Mouse (Mus musculus): ENCODE measurements around the gene Olfr1065.
"Not testable (repeated sequence)": the region's sequence is repeated elsewhere in the genome, so short reads cannot be mapped to it uniquely, and the experiment has no call there.

Olfr1065 gene

GRCm38 (mm10) chr2:86450491-86450890 is at the start of gene Olfr1065:
TSS of gene Olfr1065 (minus strand) at chr2:86450591.
- not testable (repeated sequence) for DNase-seq (ENCODE audit: low spot score in 2 of 2)

DNA sequence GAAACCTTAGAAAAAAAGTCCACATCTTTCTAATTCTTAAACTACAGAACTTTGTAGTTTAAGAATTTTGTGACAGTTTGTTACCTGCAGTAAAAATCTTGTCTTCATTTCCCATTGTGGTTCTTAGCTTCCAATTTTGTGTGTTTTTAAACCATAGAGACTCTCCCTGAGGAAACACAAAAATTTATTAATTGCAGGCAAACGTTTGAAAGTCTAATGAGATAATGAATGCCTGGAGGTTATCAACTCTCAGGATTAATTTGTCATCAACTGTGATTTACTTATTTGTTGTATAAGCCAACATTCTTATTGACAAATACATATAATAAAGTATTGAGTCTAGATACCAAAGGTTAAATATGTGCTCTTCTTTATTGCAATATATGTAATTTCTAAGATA is 36.9 kb upstream of the Olfr1065 start, which contains the start of gene Olfr228:
Olfr228 (minus strand) TSS at position 101 of the 400 bp plus-strand sequence.
- DNase-seq (ENCODE audit: low spot score in 2 of 2): no peak

- peak in 1 of 2 experiments; percentile 47 for DNase-seq (ENCODE audit: low spot score in 2 of 2)
Observed at GRCm38 (mm10) chr2:86464442-86465109, 14.2 kb upstream of the Olfr1065 start.

DNA sequence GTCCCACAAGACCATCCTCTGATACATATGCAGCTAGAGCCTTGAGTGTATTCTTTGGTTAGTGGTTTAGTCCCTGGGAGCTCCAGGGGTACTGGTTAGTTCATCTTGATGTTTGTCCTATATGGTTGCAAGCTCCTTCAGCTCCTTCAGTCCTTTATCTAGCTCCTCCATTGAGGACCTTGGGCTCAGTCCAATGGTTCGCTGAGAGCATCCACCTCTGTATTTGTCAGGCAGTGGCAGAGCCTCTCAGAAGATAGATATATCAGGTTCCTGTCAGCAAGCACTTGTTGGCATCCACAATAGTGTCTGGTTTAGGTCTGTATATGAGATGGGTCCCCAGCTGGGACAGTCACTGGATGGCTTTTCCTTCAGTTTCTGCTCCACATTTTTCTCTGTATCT is 10.0 kb upstream of the Olfr1065 start:
- DNase-seq (ENCODE audit: low spot score in 2 of 2): no peak

DNA sequence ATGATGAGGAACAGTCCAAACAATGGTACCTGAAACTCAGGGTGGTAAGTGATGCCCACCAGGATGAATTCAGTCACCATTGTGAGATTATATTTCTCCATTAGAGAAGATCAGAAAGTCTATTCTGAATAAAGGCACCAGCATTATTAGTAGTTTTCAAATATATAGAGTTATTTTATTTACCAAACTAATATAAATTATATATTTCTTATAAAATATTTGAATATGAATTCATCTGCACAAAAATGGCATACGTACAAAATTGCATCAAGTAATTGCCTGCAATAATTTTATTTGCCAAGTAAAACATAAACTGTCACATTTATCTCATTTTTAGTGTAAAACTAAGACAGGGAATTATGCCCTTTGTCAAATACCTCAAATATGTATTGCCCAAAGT is 5.8 kb upstream of the Olfr1065 start, which contains the start of gene Olfr1066:
Olfr1066 (minus strand) TSS at position 101 of the 400 bp plus-strand sequence.
- no peak for DNase-seq (ENCODE audit: low spot score in 2 of 2)

- DNase-seq (ENCODE audit: low spot score in 2 of 2): not testable (repeated sequence)
Observed at GRCm38 (mm10) chr2:86442101-86442500, 8.3 kb downstream of the Olfr1065 start.

DNA sequence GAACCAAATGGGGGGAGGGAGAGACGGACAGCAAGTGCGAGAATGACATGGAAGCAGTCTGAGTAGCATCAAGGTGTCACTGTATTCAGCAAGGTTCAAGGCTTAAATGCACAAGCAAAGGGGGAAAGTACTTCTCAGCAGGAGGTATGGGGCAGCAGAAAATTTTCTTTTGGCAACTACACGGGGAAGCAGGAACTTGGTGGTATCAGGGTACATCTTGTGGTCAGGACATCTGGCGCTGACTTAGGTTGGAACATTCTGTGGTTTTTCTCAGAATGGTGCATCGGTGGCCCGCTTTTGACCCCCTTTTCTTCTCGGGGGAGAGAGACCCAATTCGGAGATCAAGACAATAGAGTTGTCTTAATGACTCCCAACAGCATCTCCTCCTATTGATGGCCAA is 21.9 kb downstream of the Olfr1065 start:
- not testable (repeated sequence) for DNase-seq (ENCODE audit: low spot score in 2 of 2)

- DNase-seq (ENCODE audit: low spot score in 2 of 2): not testable (repeated sequence)
Observed at GRCm38 (mm10) chr2:86426649-86427048, 23.7 kb downstream of the Olfr1065 start, which contains the start of gene Olfr1062. TSS of gene Olfr1062 (minus strand) at chr2:86426749.

GRCm38 (mm10) chr2:86413950-86414349 is 36.4 kb downstream of the Olfr1065 start, which contains the start of gene Olfr1061:
TSS of gene Olfr1061 (minus strand) at chr2:86414050.
- no peak for DNase-seq (ENCODE audit: low spot score in 2 of 2)

DNA sequence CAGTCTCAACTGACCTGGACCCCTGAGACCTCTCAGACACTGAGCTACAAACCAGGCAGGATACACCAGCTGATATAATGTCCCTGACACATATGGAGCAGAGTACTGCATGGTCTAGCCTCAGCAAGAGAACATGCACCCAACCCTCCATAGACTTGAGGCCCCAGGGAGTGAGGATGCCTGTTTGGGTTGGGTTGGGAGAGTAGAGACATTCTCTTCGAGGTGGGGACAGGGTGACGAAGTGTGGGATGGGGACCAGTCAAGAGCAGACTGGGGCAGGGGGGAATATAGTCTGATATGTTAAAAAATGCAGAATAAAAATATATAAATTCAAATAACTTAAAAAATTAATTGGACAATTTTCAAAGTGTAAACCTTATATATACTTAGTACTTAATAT is 55.3 kb downstream of the Olfr1065 start:
- DNase-seq (ENCODE audit: low spot score in 2 of 2): no peak
